Mouse (Mus musculus) hindbrain, embryonic 14.5 days (tissue): ENCODE measurements at regions not wholly inside any gene's neighbourhood (a gene's known extent, or its start where the extent isn't known, plus 50 kb on each side); places are given as distances from the start of the nearest gene placed in this dataset.

Source experiments
- ATAC-seq: fragments of 200-750 bp; cut with Nextera tagmentation; 2 replicates; pipeline ENCODE4 v1.8.0; 2017; ENCODE audit warnings: moderate number of reproducible peaks, mild to moderate bottlenecking, moderate TSS enrichment, moderate library complexity; ENCODE audit not compliant: low FRiP score
- DNase-seq: peaks from one replicate; pipeline ENCODE4 v3.0.0-alpha.2; 2015; ENCODE audit warnings: low spot score
- H3K27ac ChIP-seq: fragments of 300-500 bp; sonication (generic); 2 replicates; pipeline ENCODE4 v1.5.1; 2014; ENCODE audit warnings: mild to moderate bottlenecking, moderate library complexity
- H3K27me3 ChIP-seq: fragments of 300-500 bp; sonication (generic); 2 replicates; pipeline ENCODE4 v1.6.1; 2014; ENCODE audit warnings: mild to moderate bottlenecking, low read length, mixed read lengths; ENCODE audit not compliant: control insufficient read depth, insufficient read depth
- H3K36me3 ChIP-seq: fragments of 300-500 bp; sonication (generic); replicated peaks from 2 replicates; pipeline ENCODE4 v1.6.1; 2014; ENCODE audit not compliant: control insufficient read depth, insufficient read depth
- H3K4me1 ChIP-seq: fragments of 300-500 bp; sonication (generic); replicated peaks from 2 replicates; pipeline ENCODE4 v1.6.1; 2014; ENCODE audit warnings: antibody characterized with exemption, low read length, mixed read lengths; ENCODE audit not compliant: control insufficient read depth, insufficient read depth
- H3K4me2 ChIP-seq: fragments of 300-500 bp; sonication (generic); replicated peaks from 2 replicates; pipeline ENCODE4 v1.6.1; 2014; ENCODE audit warnings: mild to moderate bottlenecking, moderate library complexity
- H3K4me3 ChIP-seq: fragments of 300-500 bp; sonication (generic); replicated peaks from 2 replicates; pipeline ENCODE4 v1.5.1; 2014; ENCODE audit warnings: mild to moderate bottlenecking, low read length
- H3K9ac ChIP-seq: fragments of 300-500 bp; sonication (generic); 2 replicates; pipeline ENCODE4 v1.6.1; 2014
- H3K9me3 ChIP-seq: fragments of 300-500 bp; sonication (generic); 2 replicates; pipeline ENCODE4 v1.6.1; 2016; ENCODE audit warnings: low read length; ENCODE audit not compliant: control insufficient read depth
- WGBS: fragments of 180-500 bp; shearing (Covaris S2); extraction: QIAGEN DNeasy Blood & Tissue Kit; methylation state at CpG from one replicate; pipeline ENCODE4 v1.1.7; 2014; 5-methylcytosine and 5-hydroxymethylcytosine counted together

- no peaks in the 10 kb centered on the region for H3K4me1 ChIP-seq
- ATAC-seq (no peak), DNase-seq (peak; percentile 81)
- 42% methylated on average over 11 of the region's 11 CpGs for WGBS
- H3K36me3 ChIP-seq, result no peaks in the 10 kb centered on the region
- H3K27ac ChIP-seq, result no peak overlapping the region
- no peaks in the 10 kb centered on the region for H3K27me3 ChIP-seq
- H3K9ac ChIP-seq, result no peak overlapping the region
- H3K9me3 ChIP-seq, result no peaks in the 10 kb centered on the region
- no peak overlapping the region for H3K4me3 ChIP-seq
- no peak overlapping the region for H3K4me2 ChIP-seq
Observed at GRCm38 (mm10) chr10:97339866-97340706, 139.3 kb upstream of the Dcn start.

GRCm38 (mm10) chr10:97345347-97345746 lies 134.1 kb upstream of the Dcn start:
- ATAC-seq, result peak; percentile 70; the same call in 1 of the 2 replicates
- Histone ChIP-seq H3K9me3 (no peaks in the 10 kb centered on the region), H3K27me3 (no peaks in the 10 kb centered on the region), H3K9ac (no peak overlapping the region), H3K36me3 (no peaks in the 10 kb centered on the region), H3K4me2 (no peak overlapping the region), H3K4me1 (no peaks in the 10 kb centered on the region), H3K4me3 (no peak overlapping the region), H3K27ac (no peak overlapping the region)
- DNase-seq, result peak; percentile 85
- 25% methylated on average over 6 of the region's 6 CpGs for WGBS

- Histone ChIP-seq H3K4me1 (no peaks in the 10 kb centered on the region), H3K4me3 (no peak overlapping the region), H3K4me2 (no peak overlapping the region), H3K27me3 (no peaks in the 10 kb centered on the region), H3K36me3 (no peaks in the 10 kb centered on the region), H3K27ac (no peak overlapping the region), H3K9me3 (no peaks in the 10 kb centered on the region), H3K9ac (no peak overlapping the region)
- ATAC-seq, result no peak
- no peak for DNase-seq
- 82% methylated on average over 2 of the region's 2 CpGs for WGBS
Observed at GRCm38 (mm10) chr10:97346949-97347348, 132.5 kb upstream of the Dcn start.

GRCm38 (mm10) chr10:97368625-97369024 lies 110.8 kb upstream of the Dcn start:
- no peak overlapping the region for H3K9ac ChIP-seq
- WGBS, result 84% methylated on average over 3 of the region's 3 CpGs
- H3K4me3 ChIP-seq, result no peak overlapping the region
- H3K36me3 ChIP-seq, result no peaks in the 10 kb centered on the region
- no peak overlapping the region for H3K27ac ChIP-seq
- no peak for ATAC-seq
- no peak overlapping the region for H3K4me2 ChIP-seq
- no peaks in the 10 kb centered on the region for H3K27me3 ChIP-seq
- H3K4me1 ChIP-seq, result no peaks in the 10 kb centered on the region
- no peaks in the 10 kb centered on the region for H3K9me3 ChIP-seq
- DNase-seq, result no peak

GRCm38 (mm10) chr10:97375824-97376223 lies 103.6 kb upstream of the Dcn start:
- ATAC-seq, result no peak
- WGBS, result 17% methylated on average over 2 of the region's 2 CpGs

GRCm38 (mm10) chr10:97376376-97376775 lies 103.0 kb upstream of the Dcn start:
- DNase-seq, result no peak

More at GRCm38 (mm10) chr10:97375824-97376223, 103.6 kb upstream of the Dcn start:
- no peak overlapping the region for H3K27ac ChIP-seq
- no peaks in the 10 kb centered on the region for H3K9me3 ChIP-seq
- peak; percentile 84 for DNase-seq
- no peak overlapping the region for H3K4me3 ChIP-seq
- H3K4me1 ChIP-seq, result no peaks in the 10 kb centered on the region
- no peak overlapping the region for H3K4me2 ChIP-seq
- H3K27me3 ChIP-seq, result no peaks in the 10 kb centered on the region
- H3K36me3 ChIP-seq, result no peaks in the 10 kb centered on the region
- H3K9ac ChIP-seq, result no peak overlapping the region

GRCm38 (mm10) chr10:97381586-97381985 lies 97.8 kb upstream of the Dcn start:
- no peak overlapping the region for H3K9ac ChIP-seq
- no peak overlapping the region for H3K4me3 ChIP-seq
- H3K36me3 ChIP-seq, result no peaks in the 10 kb centered on the region
- no peak overlapping the region for H3K4me2 ChIP-seq
- no peak overlapping the region for H3K27ac ChIP-seq
- DNase-seq, result no peak
- no peak for ATAC-seq
- H3K27me3 ChIP-seq, result no peaks in the 10 kb centered on the region
- H3K4me1 ChIP-seq, result no peaks in the 10 kb centered on the region
- no peaks in the 10 kb centered on the region for H3K9me3 ChIP-seq

More at GRCm38 (mm10) chr10:97376376-97376775, 103.0 kb upstream of the Dcn start:
- no peak for ATAC-seq
- Histone ChIP-seq H3K36me3 (no peaks in the 10 kb centered on the region), H3K9me3 (no peaks in the 10 kb centered on the region), H3K27me3 (no peaks in the 10 kb centered on the region), H3K4me2 (no peak overlapping the region), H3K4me1 (no peaks in the 10 kb centered on the region), H3K27ac (no peak overlapping the region), H3K4me3 (no peak overlapping the region), H3K9ac (no peak overlapping the region)
- 74% methylated on average over 4 of the region's 4 CpGs for WGBS

- no peak overlapping the region for H3K9ac ChIP-seq
- no peaks in the 10 kb centered on the region for H3K9me3 ChIP-seq
- DNase-seq (no peak), ATAC-seq (no peak)
- H3K27me3 ChIP-seq, result no peaks in the 10 kb centered on the region
- no peak overlapping the region for H3K4me3 ChIP-seq
- no peaks in the 10 kb centered on the region for H3K36me3 ChIP-seq
- no peak overlapping the region for H3K4me2 ChIP-seq
- H3K27ac ChIP-seq, result no peak overlapping the region
- H3K4me1 ChIP-seq, result no peaks in the 10 kb centered on the region
- 93% methylated on average over 1 of the region's 1 CpGs for WGBS
Observed at GRCm38 (mm10) chr10:97383881-97384280, 95.5 kb upstream of the Dcn start.

- no peaks in the 10 kb centered on the region for H3K27me3 ChIP-seq
- DNase-seq (no peak), ATAC-seq (no peak)
- H3K9me3 ChIP-seq, result no peaks in the 10 kb centered on the region
- no peak overlapping the region for H3K27ac ChIP-seq
- H3K4me1 ChIP-seq, result no peaks in the 10 kb centered on the region
- H3K4me2 ChIP-seq, result no peak overlapping the region
- H3K36me3 ChIP-seq, result no peaks in the 10 kb centered on the region
- H3K4me3 ChIP-seq, result no peak overlapping the region
- H3K9ac ChIP-seq, result no peak overlapping the region
- WGBS, result 82% methylated on average over 3 of the region's 3 CpGs
Observed at GRCm38 (mm10) chr10:97387196-97387876, 92.1 kb upstream of the Dcn start.
